Mouse (Mus musculus): Measurements from ENCODE around the gene Gm11549. TPM values are rescaled to one million over a fixed set of nuclear protein-coding genes. Genes with fewer than 3 reads are reported as not detected.

The Gm11549 gene
- total and polyA plus RNA-seq, 3 experiments, result not detected

GRCm38 (mm10) chr3:36484292-36484691, 37.3 kb downstream of the Gm11549 start:
- TF ChIP-seq POLR2AphosphoS2 (IDR thresholded peaks at IDR 0.05; ENCODE audit: low read depth, low read length), result no peak
- no peak for TF ChIP-seq MAX (IDR thresholded peaks at IDR 0.05; ENCODE audit: low read length)
- no peak for TF ChIP-seq ZKSCAN1 (IDR thresholded peaks at IDR 0.05; ENCODE audit: borderline replicate concordance, low read depth, low read length)
- TF ChIP-seq RAD21 (IDR thresholded peaks at IDR 0.05; ENCODE audit: low read depth, low read length), result no peak
- TF ChIP-seq ZNF384 (IDR thresholded peaks at IDR 0.05; ENCODE audit: low read depth, low read length), result no peak
- no peak for DNase-seq (ENCODE audit: extremely low read depth)
- Histone ChIP-seq H3K27ac (ENCODE audit: insufficient read depth, low read depth) (no peak overlapping the region), H3K27me3 (replicated peaks) (no peaks in the 10 kb centered on the region), H3K4me3 (replicated peaks in 1 of 3; ENCODE audit: low read depth in 2 of 3, low read length in 2 of 3, poor library complexity in 1 of 3) (no peak overlapping the region), H3K4me2 (ENCODE audit: insufficient read depth, low read depth, poor library complexity, severe bottlenecking) (no peak overlapping the region), H3K4me1 (ENCODE audit: control insufficient read depth in 1 of 2, insufficient read depth in 2 of 2) (peaks cover 12 to 36% of the 10 kb centered on the region in 2 experiments), H3K79me2 (replicated peaks; ENCODE audit: control insufficient read depth, extremely low read depth, insufficient read depth, poor library complexity, severe bottlenecking) (no peaks in the 10 kb centered on the region), H3K9ac (ENCODE audit: insufficient read depth, low read depth) (no peak overlapping the region), H3K36me3 (replicated peaks in 1 of 2; ENCODE audit: control insufficient read depth in 1 of 2, insufficient read depth in 1 of 2, low read length in 1 of 2) (no peaks in the 10 kb centered on the region), H3K9me3 (replicated peaks; ENCODE audit: low read length) (peaks cover 6% of the 10 kb centered on the region)
- in situ Hi-C loops (cut with MboI; ENCODE audit: low pct_ligation_motif_present, low pct_unique_long_range_greater_than_20kb, low sequenced_read_pairs), result no loop called here
- dilution Hi-C loops (cut with MboI; ENCODE audit: extremely low pct_ligation_motif_present, extremely low pct_unique_long_range_greater_than_20kb, low sequenced_read_pairs), result no loop called here

GRCm38 (mm10) chr3:36482940-36483339, 38.7 kb downstream of the Gm11549 start:
- H3K9me3 ChIP-seq (replicated peaks; ENCODE audit: low read length), result peaks cover 6% of the 10 kb centered on the region
- no peaks in the 10 kb centered on the region for H3K79me2 ChIP-seq (replicated peaks; ENCODE audit: control insufficient read depth, extremely low read depth, insufficient read depth, poor library complexity, severe bottlenecking)
- peaks cover 7 to 31% of the 10 kb centered on the region in 2 experiments; a peak in 3 of 4 replicates for H3K4me1 ChIP-seq (ENCODE audit: control insufficient read depth in 1 of 2, insufficient read depth in 2 of 2)
- dilution Hi-C loops (cut with MboI; ENCODE audit: extremely low pct_ligation_motif_present, extremely low pct_unique_long_range_greater_than_20kb, low sequenced_read_pairs), result no loop called here
- in situ Hi-C loops (cut with MboI; ENCODE audit: low pct_ligation_motif_present, low pct_unique_long_range_greater_than_20kb, low sequenced_read_pairs), result no loop called here
- TF ChIP-seq ETS1 (conservative IDR thresholded peaks at IDR 0.05; ENCODE audit: low read depth, low read length), result no peak
- no peak for TF ChIP-seq POLR2A (IDR thresholded peaks at IDR 0.05; ENCODE audit: low read depth, low read length)
- TF ChIP-seq SMC3 (IDR thresholded peaks at IDR 0.05; ENCODE audit: low read depth, low read length), result no peak
- TF ChIP-seq CTCF (conservative IDR thresholded peaks at IDR 0.05 in 1 of 2, IDR thresholded peaks at IDR 0.05 in 1 of 2; ENCODE audit: low read depth in 2 of 2, low read length in 2 of 2), result no peak
- no peak for TF ChIP-seq IRF4 (IDR thresholded peaks at IDR 0.05; ENCODE audit: low read depth, low read length)
- TF ChIP-seq HCFC1 (IDR thresholded peaks at IDR 0.05; ENCODE audit: low read depth, low read length), result no peak
- TF ChIP-seq MAFK (IDR thresholded peaks at IDR 0.05; ENCODE audit: insufficient replicate concordance, low read length), result no peak
- no peaks in the 10 kb centered on the region for H3K36me3 ChIP-seq (replicated peaks in 1 of 2; ENCODE audit: control insufficient read depth in 1 of 2, insufficient read depth in 1 of 2, low read length in 1 of 2)
- no peak overlapping the region for H3K27ac ChIP-seq (ENCODE audit: insufficient read depth, low read depth)
- H3K27me3 ChIP-seq (replicated peaks), result no peaks in the 10 kb centered on the region
- no peak for DNase-seq (ENCODE audit: extremely low read depth)
- H3K4me3 ChIP-seq (replicated peaks in 1 of 3; ENCODE audit: low read depth in 2 of 3, low read length in 2 of 3, poor library complexity in 1 of 3), result no peak overlapping the region
- H3K9ac ChIP-seq (ENCODE audit: insufficient read depth, low read depth), result no peak overlapping the region
- no peak overlapping the region for H3K4me2 ChIP-seq (ENCODE audit: insufficient read depth, low read depth, poor library complexity, severe bottlenecking)

GRCm38 (mm10) chr3:36481776-36482193, 39.8 kb downstream of the Gm11549 start:
- Histone ChIP-seq H3K27ac (ENCODE audit: insufficient read depth, low read depth) (no peak overlapping the region), H3K36me3 (replicated peaks in 1 of 2; ENCODE audit: control insufficient read depth in 1 of 2, insufficient read depth in 1 of 2, low read length in 1 of 2) (no peaks in the 10 kb centered on the region), H3K9ac (ENCODE audit: insufficient read depth, low read depth) (no peak overlapping the region), H3K4me2 (ENCODE audit: insufficient read depth, low read depth, poor library complexity, severe bottlenecking) (peak overlapping the region; percentile 64), H3K79me2 (replicated peaks; ENCODE audit: control insufficient read depth, extremely low read depth, insufficient read depth, poor library complexity, severe bottlenecking) (no peaks in the 10 kb centered on the region), H3K27me3 (replicated peaks) (no peaks in the 10 kb centered on the region), H3K4me1 (ENCODE audit: control insufficient read depth in 1 of 2, insufficient read depth in 2 of 2) (peaks cover 9 to 29% of the 10 kb centered on the region in 2 experiments; a peak in 3 of 4 replicates), H3K4me3 (replicated peaks in 1 of 3; ENCODE audit: low read depth in 2 of 3, low read length in 2 of 3, poor library complexity in 1 of 3) (no peak overlapping the region), H3K9me3 (replicated peaks; ENCODE audit: low read length) (peaks cover under 1% of the 10 kb centered on the region)
- in situ Hi-C loops (cut with MboI; ENCODE audit: low pct_ligation_motif_present, low pct_unique_long_range_greater_than_20kb, low sequenced_read_pairs), result no loop called here
- DNase-seq (ENCODE audit: extremely low read depth), result no peak
- dilution Hi-C loops (cut with MboI; ENCODE audit: extremely low pct_ligation_motif_present, extremely low pct_unique_long_range_greater_than_20kb, low sequenced_read_pairs), result no loop called here
- no peak for TF ChIP-seq CTCF (conservative IDR thresholded peaks at IDR 0.05 in 1 of 2, IDR thresholded peaks at IDR 0.05 in 1 of 2; ENCODE audit: low read depth in 2 of 2, low read length in 2 of 2)
- no peak for TF ChIP-seq SIN3A (IDR thresholded peaks at IDR 0.05; ENCODE audit: low read length)
- TF ChIP-seq POLR2A (IDR thresholded peaks at IDR 0.05; ENCODE audit: low read depth, low read length), result no peak
- no peak for TF ChIP-seq USF2 (conservative IDR thresholded peaks at IDR 0.05; ENCODE audit: low read depth, low read length)
- no peak for TF ChIP-seq CHD1 (IDR thresholded peaks at IDR 0.05; ENCODE audit: low read depth, low read length)
- TF ChIP-seq MXI1 (IDR thresholded peaks at IDR 0.05; ENCODE audit: low read depth, low read length), result no peak
- no peak for TF ChIP-seq E2F4 (IDR thresholded peaks at IDR 0.05; ENCODE audit: insufficient replicate concordance, low read depth, low read length)
- no peak for TF ChIP-seq NRF1 (IDR thresholded peaks at IDR 0.05; ENCODE audit: low read depth, low read length)
- no peak for TF ChIP-seq CHD2 (IDR thresholded peaks at IDR 0.05; ENCODE audit: low read length)
- TF ChIP-seq RCOR1 (conservative IDR thresholded peaks at IDR 0.05; ENCODE audit: low read depth, low read length), result no peak
- no peak for TF ChIP-seq POLR2AphosphoS2 (IDR thresholded peaks at IDR 0.05; ENCODE audit: low read depth, low read length)
- peak; percentile 83 for TF ChIP-seq IRF4 (IDR thresholded peaks at IDR 0.05; ENCODE audit: low read depth, low read length)
- peak; percentile 48; the same call in 1 of the 2 replicates for TF ChIP-seq JUN (IDR thresholded peaks at IDR 0.05; ENCODE audit: insufficient read depth, low read depth, low read length)
- no peak for TF ChIP-seq ZKSCAN1 (IDR thresholded peaks at IDR 0.05; ENCODE audit: borderline replicate concordance, low read depth, low read length)
- TF ChIP-seq MAZ (IDR thresholded peaks at IDR 0.05; ENCODE audit: low read depth, low read length), result no peak
- 0 out of 2 replicates have a peak, but pooled peaks have one; percentile 29 for TF ChIP-seq TCF12 (IDR thresholded peaks at IDR 0.05; ENCODE audit: low read depth, low read length)
- TF ChIP-seq MAX (IDR thresholded peaks at IDR 0.05; ENCODE audit: low read length), result no peak
- TF ChIP-seq TBP (conservative IDR thresholded peaks at IDR 0.05; ENCODE audit: low read depth, low read length), result no peak
- TF ChIP-seq ETS1 (conservative IDR thresholded peaks at IDR 0.05; ENCODE audit: low read depth, low read length), result peak; percentile 70
- no peak for TF ChIP-seq RAD21 (IDR thresholded peaks at IDR 0.05; ENCODE audit: low read depth, low read length)
- no peak for TF ChIP-seq ZNF384 (IDR thresholded peaks at IDR 0.05; ENCODE audit: low read depth, low read length)
- TF ChIP-seq EP300 (IDR thresholded peaks at IDR 0.05; ENCODE audit: low read length), result peak; percentile 61; the same call in 1 of the 2 replicates

Measured in CH12.LX (cell line).